Comparison of ENCODE assay signal across 7 mouse cellular contexts in the genomic region with DNA sequence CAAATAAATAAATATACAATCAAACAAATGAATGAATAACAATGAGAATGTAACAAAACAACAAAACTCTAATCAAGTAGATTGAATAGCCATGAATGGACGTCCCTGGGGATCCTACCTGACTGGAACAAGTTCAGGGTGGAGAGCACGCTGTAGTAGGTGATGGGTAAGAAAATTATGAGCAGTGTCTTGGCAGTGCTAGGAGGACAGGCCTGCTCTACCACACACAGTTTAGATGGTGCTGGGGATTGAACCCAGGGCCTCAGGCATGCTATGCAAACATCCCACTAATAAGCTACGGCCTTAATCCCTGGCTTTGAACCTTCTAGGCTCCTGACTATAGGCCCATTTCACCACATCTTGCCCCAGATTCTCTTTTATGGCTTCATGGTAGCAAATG. TPM values are rescaled to one million over a fixed set of nuclear protein-coding genes. Genes with fewer than 3 reads are reported as not detected.
A peak's percentile ranks its signal among the peaks of the same experiment; 100 is the strongest.
DNase-seq lines count a peak whose midpoint lies in the region; ATAC-seq lines count a peak whose summit lies in the region.

No protein-coding gene starts in this region.

- peak overlapping the region; percentile 87 for H3K4me2 ChIP-seq in kidney, embryonic 16.5 days (replicated peaks; ENCODE audit: low read depth, low read length)
- H3K4me2 ChIP-seq in forebrain, embryonic 15.5 days (replicated peaks) = peak overlapping the region; percentile 57; the same call in 1 of the 2 replicates
- peak overlapping the region; percentile 90 for H3K4me2 ChIP-seq in limb, embryonic 13.5 days (replicated peaks)
- H3K4me2 ChIP-seq in neural tube, embryonic 14.5 days (ENCODE audit: low read depth, low read length) = peak overlapping the region; percentile 94; the same call in 1 of the 2 replicates

- no peak overlapping the region for H3K27ac ChIP-seq in kidney, embryonic 16.5 days (ENCODE audit: low read length)
- no peak overlapping the region for H3K27ac ChIP-seq in forebrain, embryonic 15.5 days (replicated peaks)
- no peak overlapping the region for H3K27ac ChIP-seq in limb, embryonic 13.5 days
- no peak overlapping the region for H3K27ac ChIP-seq in neural tube, embryonic 14.5 days (ENCODE audit: low read depth, low read length)

- no peak overlapping the region for H3K4me3 ChIP-seq in kidney, embryonic 16.5 days (ENCODE audit: low read length)
- H3K4me3 ChIP-seq in forebrain, embryonic 15.5 days = peak overlapping the region; percentile 73; the same call in 1 of the 2 replicates
- H3K4me3 ChIP-seq in limb, embryonic 13.5 days = peak overlapping the region; percentile 66
- no peak overlapping the region for H3K4me3 ChIP-seq in neural tube, embryonic 14.5 days (ENCODE audit: low read depth, low read length)

- WGBS in kidney, embryonic 16.5 days = 82% methylated on average over 3 of the region's 3 CpGs
- WGBS in forebrain, embryonic 15.5 days = 90% methylated on average over 3 of the region's 3 CpGs
- WGBS in limb, embryonic 13.5 days = 91% methylated on average over 3 of the region's 3 CpGs
- WGBS in neural tube, embryonic 14.5 days = 92% methylated on average over 3 of the region's 3 CpGs

- H3K9ac ChIP-seq in kidney, embryonic 16.5 days (replicated peaks; ENCODE audit: low read length) = peak overlapping the region; percentile 86; the same call in 1 of the 2 replicates
- 0 out of 2 replicates have a peak overlapping the region, but pooled peaks have one; percentile 64 for H3K9ac ChIP-seq in forebrain, embryonic 15.5 days (replicated peaks)
- peak overlapping the region; percentile 74 for H3K9ac ChIP-seq in limb, embryonic 13.5 days
- H3K9ac ChIP-seq in neural tube, embryonic 14.5 days (replicated peaks; ENCODE audit: low read depth, low read length) = no peak overlapping the region

- H3K9me3 ChIP-seq in kidney, embryonic 16.5 days (ENCODE audit: low read length) = no peaks in the 10 kb centered on the region
- H3K9me3 ChIP-seq in forebrain, embryonic 15.5 days = no peaks in the 10 kb centered on the region
- H3K9me3 ChIP-seq in limb, embryonic 13.5 days = no peaks in the 10 kb centered on the region
- no peaks in the 10 kb centered on the region for H3K9me3 ChIP-seq in neural tube, embryonic 14.5 days (ENCODE audit: control insufficient read depth, low read length)

- ATAC-seq in kidney, embryonic 16.5 days (ENCODE audit: low FRiP score, low TSS enrichment) = no peak
- no peak for ATAC-seq in forebrain, embryonic 15.5 days (replicated peaks)
- no peak for ATAC-seq in limb, embryonic 13.5 days (ENCODE audit: low FRiP score, low read depth)
- ATAC-seq in neural tube, embryonic 14.5 days (ENCODE audit: low read depth) = no peak

- no peak for DNase-seq in kidney, postnatal 4 days
- DNase-seq in frontal cortex, postnatal 14 days (ENCODE audit: low spot score in 2 of 2) = no peak
- no peak for DNase-seq in right cerebral cortex, postnatal 36 days (ENCODE audit: low spot score in 2 of 2)

- H3K36me3 ChIP-seq in kidney, embryonic 16.5 days (ENCODE audit: insufficient read depth, low read length) = peaks cover 55% of the 10 kb centered on the region
- H3K36me3 ChIP-seq in forebrain, embryonic 15.5 days = peaks cover 52% of the 10 kb centered on the region
- H3K36me3 ChIP-seq in limb, embryonic 13.5 days = peaks cover 59% of the 10 kb centered on the region
- H3K36me3 ChIP-seq in neural tube, embryonic 14.5 days (ENCODE audit: control insufficient read depth, insufficient read depth, low read length) = peaks cover 38% of the 10 kb centered on the region; the same call in 1 of the 2 replicates

- H3K27me3 ChIP-seq in kidney, embryonic 16.5 days (ENCODE audit: insufficient read depth, low read length) = no peaks in the 10 kb centered on the region
- H3K27me3 ChIP-seq in forebrain, embryonic 15.5 days = no peaks in the 10 kb centered on the region
- no peaks in the 10 kb centered on the region for H3K27me3 ChIP-seq in limb, embryonic 13.5 days
- H3K27me3 ChIP-seq in neural tube, embryonic 14.5 days (ENCODE audit: control insufficient read depth, insufficient read depth, low read length) = no peaks in the 10 kb centered on the region

- H3K4me1 ChIP-seq in kidney, embryonic 16.5 days (ENCODE audit: insufficient read depth, low read length) = peaks cover 18% of the 10 kb centered on the region
- H3K4me1 ChIP-seq in forebrain, embryonic 15.5 days = peaks cover 23% of the 10 kb centered on the region
- H3K4me1 ChIP-seq in limb, embryonic 13.5 days = peaks cover 20% of the 10 kb centered on the region
- H3K4me1 ChIP-seq in neural tube, embryonic 14.5 days (ENCODE audit: control insufficient read depth, insufficient read depth, low read length) = peaks cover 10% of the 10 kb centered on the region

RNA-seq across cellular contexts. Expression of gene Ccdc97, which starts 1.4 kb away (rescaled TPM):
- polyA plus RNA-seq in kidney, embryonic 16.5 days (2015; fragmentation: Nextera tagmentation; extraction: Ambion mirVana) = 25.6 and 32.8 TPM in 2 replicates
- polyA plus RNA-seq in forebrain, embryonic 15.5 days (2015; fragmentation: Nextera tagmentation; extraction: Ambion mirVana) = 29.3 and 32.4 TPM in 2 replicates
- polyA plus RNA-seq in limb, embryonic 13.5 days (2015; fragmentation: Nextera tagmentation; extraction: Ambion mirVana) = 22.0 and 24.6 TPM in 2 replicates
- polyA plus RNA-seq in neural tube, embryonic 14.5 days (2014; fragmentation: Nextera tagmentation; extraction: Ambion mirVana) = 39.5 and 42.4 TPM in 2 replicates

RNA-seq across cellular contexts. Expression of gene Tgfb1, which starts 30.7 kb away (rescaled TPM):
- polyA plus RNA-seq in kidney, embryonic 16.5 days (2015; fragmentation: Nextera tagmentation; extraction: Ambion mirVana) = 2.9 and 3.7 TPM in 2 replicates
- polyA plus RNA-seq in forebrain, embryonic 15.5 days (2015; fragmentation: Nextera tagmentation; extraction: Ambion mirVana) = 0.62 and 0.74 TPM in 2 replicates
- polyA plus RNA-seq in limb, embryonic 13.5 days (2015; fragmentation: Nextera tagmentation; extraction: Ambion mirVana) = 1.7 and 2.4 TPM in 2 replicates
- polyA plus RNA-seq in neural tube, embryonic 14.5 days (2014; fragmentation: Nextera tagmentation; extraction: Ambion mirVana) = 0.42 and 1.1 TPM in 2 replicates

RNA-seq across cellular contexts. Expression of gene B9d2, which starts 36.9 kb away (rescaled TPM):
- polyA plus RNA-seq in kidney, embryonic 16.5 days (2015; fragmentation: Nextera tagmentation; extraction: Ambion mirVana) = 35.0 and 35.8 TPM in 2 replicates
- 39.2 and 39.4 TPM in 2 replicates for polyA plus RNA-seq in forebrain, embryonic 15.5 days (2015; fragmentation: Nextera tagmentation; extraction: Ambion mirVana)
- polyA plus RNA-seq in limb, embryonic 13.5 days (2015; fragmentation: Nextera tagmentation; extraction: Ambion mirVana) = 25.8 and 29.0 TPM in 2 replicates
- 37.1 and 38.3 TPM in 2 replicates for polyA plus RNA-seq in neural tube, embryonic 14.5 days (2014; fragmentation: Nextera tagmentation; extraction: Ambion mirVana)

RNA-seq across cellular contexts. Expression of gene Hnrnpul1, which starts 37.1 kb away (rescaled TPM):
- polyA plus RNA-seq in kidney, embryonic 16.5 days (2015; fragmentation: Nextera tagmentation; extraction: Ambion mirVana) = 43.7 and 56.5 TPM in 2 replicates
- polyA plus RNA-seq in forebrain, embryonic 15.5 days (2015; fragmentation: Nextera tagmentation; extraction: Ambion mirVana) = 51.8 and 53.5 TPM in 2 replicates
- 62.6 and 63.5 TPM in 2 replicates for polyA plus RNA-seq in limb, embryonic 13.5 days (2015; fragmentation: Nextera tagmentation; extraction: Ambion mirVana)
- 52.9 and 53.0 TPM in 2 replicates for polyA plus RNA-seq in neural tube, embryonic 14.5 days (2014; fragmentation: Nextera tagmentation; extraction: Ambion mirVana)

RNA-seq across cellular contexts. Expression of gene Tmem91, which starts 42.5 kb away (rescaled TPM):
- polyA plus RNA-seq in kidney, embryonic 16.5 days (2015; fragmentation: Nextera tagmentation; extraction: Ambion mirVana) = 2.3 and 3.7 TPM in 2 replicates
- polyA plus RNA-seq in forebrain, embryonic 15.5 days (2015; fragmentation: Nextera tagmentation; extraction: Ambion mirVana) = 14.4 and 17.0 TPM in 2 replicates
- polyA plus RNA-seq in limb, embryonic 13.5 days (2015; fragmentation: Nextera tagmentation; extraction: Ambion mirVana) = 3.7 and 4.9 TPM in 2 replicates
- 39.7 and 66.3 TPM in 2 replicates for polyA plus RNA-seq in neural tube, embryonic 14.5 days (2014; fragmentation: Nextera tagmentation; extraction: Ambion mirVana)

Comparison
In these comparisons a context has a peak if more than half of its experiments do, and no peak if none do; other contexts are left out.
1. H3K4me3 ChIP-seq: peak in forebrain, embryonic 15.5 days (single experiment) and limb, embryonic 13.5 days (single experiment); none in kidney, embryonic 16.5 days (single experiment) and neural tube, embryonic 14.5 days (single experiment).
2. Peak in every context shown above with its lines, with median percentiles within 50 percentile points of each other: H3K4me2 ChIP-seq.